Mouse (Mus musculus) thymus, adult 2 months (tissue): Measurements from ENCODE around the gene Dync1i2.

ENCODE experiments used
- CTCF ChIP-seq: fragments of 200-500 bp; IDR thresholded peaks from 2 replicates; pipeline ENCODE4 v1.5.1; 2012; ENCODE audit warnings: mild to moderate bottlenecking, control low read depth, low read length, moderate library complexity, borderline replicate concordance; ENCODE audit not compliant: control insufficient read depth, poor library complexity, insufficient read depth; ENCODE audit errors: extremely low read depth
- POLR2A ChIP-seq: fragments of 200-500 bp; IDR thresholded peaks from 2 replicates; pipeline ENCODE4 v1.6.1; 2012; ENCODE audit warnings: mild to moderate bottlenecking, low read length, control low read depth, moderate library complexity; ENCODE audit not compliant: control insufficient read depth, poor library complexity, insufficient read depth; ENCODE audit errors: extremely low read depth

DNA sequence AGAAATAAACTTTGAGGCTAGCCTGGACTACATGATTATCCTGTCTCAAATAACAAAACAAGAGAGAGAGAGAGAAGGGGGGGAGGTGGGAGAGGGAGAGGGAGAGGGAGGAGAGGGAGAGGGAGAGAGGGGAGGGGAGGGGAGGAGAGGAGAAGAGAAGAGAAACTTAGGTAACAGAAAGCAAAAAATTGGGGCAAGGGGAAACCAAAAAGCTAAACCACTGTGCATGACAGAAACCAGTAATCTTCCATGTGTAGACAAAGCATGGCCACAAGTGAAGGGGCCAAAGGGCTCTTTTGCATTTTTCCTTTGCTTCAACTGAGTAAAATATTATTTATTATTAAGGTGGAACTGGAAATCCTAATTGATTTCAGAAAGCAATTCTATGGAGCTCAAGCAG, 94.9 kb downstream of the Dync1i2 start:
- TF ChIP-seq POLR2A (no peak), CTCF (no peak)
